Mouse (Mus musculus) hindbrain, embryonic 15.5 days (tissue): Measurements from ENCODE around the gene Rora. TPM values are rescaled to one million over a fixed set of nuclear protein-coding genes. Genes with fewer than 3 reads are reported as not detected.

Source experiments
- ATAC-seq: fragments of 200-750 bp; cut with Nextera tagmentation; 2 replicates; pipeline ENCODE4 v1.8.0; 2017; ENCODE audit warnings: low read depth, moderate number of reproducible peaks, moderate TSS enrichment; ENCODE audit not compliant: low FRiP score
- H3K27ac ChIP-seq: fragments of 300-500 bp; sonication (generic); replicated peaks from 2 replicates; pipeline ENCODE4 v1.5.1; 2015; ENCODE audit warnings: mild to moderate bottlenecking, inconsistent platforms
- H3K27me3 ChIP-seq: fragments of 300-500 bp; sonication (generic); 2 replicates; pipeline ENCODE4 v1.6.1; 2015; ENCODE audit warnings: control low read depth, inconsistent platforms
- H3K36me3 ChIP-seq: fragments of 300-500 bp; sonication (generic); 2 replicates; pipeline ENCODE4 v1.6.1; 2015; ENCODE audit warnings: control low read depth, inconsistent platforms
- H3K4me1 ChIP-seq: fragments of 300-500 bp; sonication (generic); replicated peaks from 2 replicates; pipeline ENCODE4 v1.6.1; 2015; ENCODE audit warnings: control low read depth, inconsistent platforms
- H3K4me2 ChIP-seq: fragments of 300-500 bp; sonication (generic); 2 replicates; pipeline ENCODE4 v1.6.1; 2015; ENCODE audit warnings: moderate library complexity, mild to moderate bottlenecking, inconsistent platforms
- H3K4me3 ChIP-seq: fragments of 300-500 bp; sonication (generic); 2 replicates; pipeline ENCODE4 v1.5.1; 2015; ENCODE audit warnings: mild to moderate bottlenecking, inconsistent platforms
- H3K9ac ChIP-seq: fragments of 300-500 bp; sonication (generic); 2 replicates; pipeline ENCODE4 v1.6.1; 2015; ENCODE audit warnings: inconsistent platforms
- H3K9me3 ChIP-seq: fragments of 300-500 bp; sonication (generic); 2 replicates; pipeline ENCODE4 v1.6.1; 2016; ENCODE audit warnings: control low read depth, inconsistent platforms
- WGBS: fragments of 180-500 bp; shearing (Covaris S2); methylation state at CpG from one replicate; pipeline ENCODE4 v1.1.7; 2015; 5-methylcytosine and 5-hydroxymethylcytosine counted together
- polyA plus RNA-seq: library from polyadenylated mRNA; unstranded; fragments of >200 nt; fragmentation: Nextera tagmentation; extraction: Ambion mirVana; gene quantifications from 2 replicates; pipeline ENCODE4 v1.2.1, GENCODE M21; 2015

Gene Rora
- polyA plus RNA-seq, 1 experiment from 2014 or later = 48.5 TPM

DNA sequence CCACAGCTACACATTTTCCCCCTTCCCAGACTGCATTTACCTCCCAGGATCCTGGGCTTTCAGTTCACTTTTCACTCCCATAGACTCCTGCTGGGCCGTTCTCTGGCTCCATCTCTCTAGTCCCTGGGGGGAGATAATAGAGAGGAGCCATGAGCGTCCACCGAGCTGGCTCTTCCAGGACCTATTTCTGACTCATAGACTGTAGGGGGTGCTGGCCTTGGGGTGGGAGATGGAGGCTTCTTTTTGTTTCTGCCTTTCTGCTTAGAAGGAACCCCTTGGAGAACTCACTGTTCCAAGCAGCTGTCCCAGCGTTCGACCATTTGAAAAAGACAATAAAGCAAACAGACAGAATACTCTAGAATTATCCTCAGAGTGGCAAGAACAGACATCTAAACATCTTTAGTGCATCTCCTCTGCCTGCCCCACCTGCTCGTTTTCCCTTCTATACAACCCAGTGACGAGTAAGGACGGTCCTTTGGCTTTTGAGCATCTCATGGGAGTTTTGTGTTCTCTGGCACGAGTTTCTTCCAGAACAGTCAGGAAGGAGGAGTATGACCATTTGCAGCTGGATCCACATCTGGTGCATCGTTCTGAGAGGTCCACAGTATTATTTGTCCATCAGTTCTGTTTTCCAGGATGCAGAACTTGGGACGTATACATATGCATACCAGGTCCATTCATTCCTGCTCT is 73.7 kb downstream of the Rora start:
- Histone ChIP-seq H3K36me3 (no peaks in the 10 kb centered on the region), H3K4me3 (no peak overlapping the region), H3K4me1 (no peaks in the 10 kb centered on the region), H3K27me3 (no peaks in the 10 kb centered on the region), H3K9ac (no peak overlapping the region), H3K9me3 (0 out of 2 replicates have a peak, but pooled peaks cover 3% of the 10 kb centered on the region), H3K27ac (no peak overlapping the region), H3K4me2 (no peak overlapping the region)
- 69% methylated on average over 11 of the region's 11 CpGs for WGBS
- ATAC-seq = no peak

GRCm38 (mm10) chr9:68731438-68731837 is 77.9 kb downstream of the Rora start:
- Histone ChIP-seq H3K27me3 (no peaks in the 10 kb centered on the region), H3K27ac (no peak overlapping the region), H3K9me3 (0 out of 2 replicates have a peak, but pooled peaks cover 5% of the 10 kb centered on the region), H3K4me2 (no peak overlapping the region), H3K9ac (no peak overlapping the region), H3K4me3 (no peak overlapping the region), H3K36me3 (no peaks in the 10 kb centered on the region), H3K4me1 (no peaks in the 10 kb centered on the region)
- WGBS = 32% methylated on average over 1 of the region's 1 CpGs
- ATAC-seq = no peak

DNA sequence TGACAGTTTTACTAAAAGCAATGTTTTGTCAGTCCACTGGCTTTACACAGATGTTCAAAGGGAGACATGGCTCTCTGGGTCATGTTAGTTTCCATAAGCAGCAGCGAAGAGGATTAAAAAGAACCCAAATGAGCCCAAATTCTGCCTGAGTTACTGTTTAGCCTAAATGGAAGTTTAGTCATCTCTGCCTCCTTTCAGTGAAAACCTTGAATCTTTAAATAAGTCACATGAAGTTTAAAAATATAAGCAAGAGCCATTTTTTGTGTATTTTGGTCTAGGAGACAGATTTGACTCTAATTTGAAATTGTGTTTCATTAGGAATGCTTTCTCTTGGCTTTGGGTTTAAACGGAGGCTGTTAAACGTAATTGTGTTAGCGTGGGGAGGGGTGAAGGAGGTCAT is 79.3 kb downstream of the Rora start:
- no peak for ATAC-seq
- Histone ChIP-seq H3K9ac (no peak overlapping the region), H3K27me3 (no peaks in the 10 kb centered on the region), H3K4me2 (no peak overlapping the region), H3K4me3 (no peak overlapping the region), H3K27ac (no peak overlapping the region), H3K9me3 (0 out of 2 replicates have a peak, but pooled peaks cover 5% of the 10 kb centered on the region), H3K4me1 (peaks cover 9% of the 10 kb centered on the region), H3K36me3 (no peaks in the 10 kb centered on the region)
- whole genome bisulfite sequencing = 68% methylated on average over 4 of the region's 4 CpGs

GRCm38 (mm10) chr9:68735886-68736285 is 82.3 kb downstream of the Rora start:
- Histone ChIP-seq H3K9ac (no peak overlapping the region), H3K9me3 (0 out of 2 replicates have a peak, but pooled peaks cover 5% of the 10 kb centered on the region), H3K27ac (no peak overlapping the region), H3K36me3 (no peaks in the 10 kb centered on the region), H3K4me2 (no peak overlapping the region), H3K27me3 (no peaks in the 10 kb centered on the region), H3K4me1 (peaks cover 9% of the 10 kb centered on the region), H3K4me3 (no peak overlapping the region)
- ATAC-seq = no peak
- 92% methylated on average over 5 of the region's 5 CpGs for whole genome bisulfite sequencing

DNA sequence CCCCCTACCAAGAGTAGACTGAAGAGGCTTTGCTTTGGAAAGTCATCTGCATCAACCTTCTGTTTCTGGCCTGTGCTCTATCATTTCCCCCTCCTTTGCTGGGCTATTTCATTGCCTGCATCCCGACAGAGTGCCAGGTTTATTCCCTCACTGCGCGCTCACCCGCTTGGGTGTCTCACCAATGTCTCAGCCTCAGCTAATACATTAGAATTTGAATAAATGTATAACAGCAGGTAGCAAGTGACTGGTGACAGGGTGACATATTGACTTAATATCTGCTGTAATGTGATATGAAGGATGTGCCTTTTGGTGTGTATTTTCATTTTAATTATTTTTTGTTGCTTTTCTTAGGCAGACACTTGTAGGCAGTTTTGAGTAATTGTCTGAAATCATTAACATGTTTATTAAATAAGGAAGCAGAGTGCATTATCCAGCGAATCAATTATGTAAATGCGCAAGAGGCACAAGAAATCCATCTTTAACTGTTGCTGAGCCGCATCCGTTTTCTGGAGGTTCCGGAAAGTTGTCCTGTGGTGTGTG is 83.7 kb downstream of the Rora start:
- Histone ChIP-seq H3K4me2 (no peak overlapping the region), H3K27ac (0 out of 2 replicates have a peak overlapping the region, but pooled peaks have one; percentile 54), H3K4me1 (peaks cover 9% of the 10 kb centered on the region), H3K9me3 (0 out of 2 replicates have a peak, but pooled peaks cover 3% of the 10 kb centered on the region), H3K36me3 (no peaks in the 10 kb centered on the region), H3K9ac (no peak overlapping the region), H3K4me3 (no peak overlapping the region), H3K27me3 (no peaks in the 10 kb centered on the region)
- 48% methylated on average over 9 of the region's 9 CpGs for whole genome bisulfite sequencing
- peak; percentile 54; the same call in 1 of the 2 replicates for ATAC-seq

- Histone ChIP-seq H3K4me1 (no peaks in the 10 kb centered on the region), H3K4me3 (no peak overlapping the region), H3K36me3 (no peaks in the 10 kb centered on the region), H3K9me3 (no peaks in the 10 kb centered on the region), H3K27me3 (no peaks in the 10 kb centered on the region), H3K27ac (no peak overlapping the region), H3K9ac (no peak overlapping the region), H3K4me2 (no peak overlapping the region)
- no peak for ATAC-seq
- 79% methylated on average over 11 of the region's 11 CpGs for WGBS
These were observed 92.5 kb downstream of the Rora start for GRCm38 (mm10) chr9:68745931-68746646.

DNA sequence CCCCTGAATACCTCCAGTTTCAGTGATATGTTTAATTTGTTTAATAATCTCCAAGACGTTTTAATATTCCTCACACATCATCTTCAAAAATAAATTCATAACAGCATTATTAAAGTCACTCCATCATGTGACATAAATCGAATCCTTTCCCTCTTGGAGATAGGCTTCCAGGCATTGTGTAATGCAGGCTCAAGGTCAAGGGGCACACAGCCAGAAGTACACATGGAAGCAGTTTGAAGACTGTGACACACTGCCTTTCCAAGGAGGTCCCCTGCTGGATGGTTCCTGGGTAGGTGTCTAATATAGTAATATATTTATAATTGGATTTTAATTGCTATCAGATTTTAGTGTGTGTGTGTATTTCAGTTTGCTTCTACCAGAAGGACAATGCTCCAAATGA is 103.4 kb downstream of the Rora start:
- H3K4me2 ChIP-seq = no peak overlapping the region
- 56% methylated on average over 2 of the region's 2 CpGs for WGBS

DNA sequence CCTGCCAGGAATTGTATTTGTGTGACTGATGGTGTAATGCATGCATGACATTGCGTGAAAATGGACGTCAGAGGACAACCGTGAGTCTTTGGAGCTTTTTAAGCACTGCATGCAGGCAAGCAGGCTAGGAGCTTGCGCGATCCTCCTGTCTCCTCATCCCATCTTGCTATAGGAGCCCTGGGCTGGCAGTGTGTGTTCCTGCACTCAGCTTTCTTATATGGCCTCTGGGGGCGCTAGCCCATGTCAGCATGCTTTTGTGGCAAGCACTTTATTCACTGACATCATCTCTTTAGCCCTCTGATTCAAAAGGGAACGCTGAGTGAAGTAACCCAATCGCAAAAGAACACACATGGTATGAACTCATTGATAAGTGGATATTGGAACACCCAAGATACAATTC is 105.7 kb downstream of the Rora start:
- no peak overlapping the region for H3K27ac ChIP-seq
- 75% methylated on average over 8 of the region's 8 CpGs for WGBS
- H3K4me1 ChIP-seq = peaks cover 35% of the 10 kb centered on the region
- no peak for ATAC-seq
- H3K4me3 ChIP-seq = no peak overlapping the region
- no peak overlapping the region for H3K4me2 ChIP-seq
- H3K27me3 ChIP-seq = no peaks in the 10 kb centered on the region
- no peaks in the 10 kb centered on the region for H3K36me3 ChIP-seq
- no peaks in the 10 kb centered on the region for H3K9me3 ChIP-seq
- no peak overlapping the region for H3K9ac ChIP-seq

More for the DNA sequence above, 103.4 kb downstream of the Rora start:
- Histone ChIP-seq H3K4me1 (peaks cover 34% of the 10 kb centered on the region), H3K9me3 (no peaks in the 10 kb centered on the region), H3K4me3 (no peak overlapping the region), H3K9ac (no peak overlapping the region), H3K27ac (no peak overlapping the region), H3K36me3 (no peaks in the 10 kb centered on the region), H3K27me3 (no peaks in the 10 kb centered on the region)
- no peak for ATAC-seq

GRCm38 (mm10) chr9:68760329-68760728 is 106.7 kb downstream of the Rora start:
- Histone ChIP-seq H3K9ac (no peak overlapping the region), H3K36me3 (no peaks in the 10 kb centered on the region), H3K27ac (no peak overlapping the region), H3K4me3 (no peak overlapping the region), H3K9me3 (no peaks in the 10 kb centered on the region), H3K4me1 (peaks cover 34% of the 10 kb centered on the region), H3K4me2 (no peak overlapping the region), H3K27me3 (no peaks in the 10 kb centered on the region)
- ATAC-seq = no peak
- 67% methylated on average over 4 of the region's 4 CpGs for WGBS

GRCm38 (mm10) chr9:68760876-68761275 is 107.3 kb downstream of the Rora start:
- 60% methylated on average over 3 of the region's 3 CpGs for WGBS

GRCm38 (mm10) chr9:68761672-68762071 is 108.1 kb downstream of the Rora start:
- Histone ChIP-seq H3K27me3 (no peaks in the 10 kb centered on the region), H3K9ac (no peak overlapping the region), H3K4me3 (no peak overlapping the region), H3K27ac (no peak overlapping the region), H3K9me3 (no peaks in the 10 kb centered on the region), H3K4me2 (no peak overlapping the region), H3K36me3 (no peaks in the 10 kb centered on the region), H3K4me1 (peaks cover 22% of the 10 kb centered on the region)
- ATAC-seq = no peak
- WGBS = 26% methylated on average over 7 of the region's 7 CpGs

More at GRCm38 (mm10) chr9:68760876-68761275, 107.3 kb downstream of the Rora start:
- Histone ChIP-seq H3K9ac (no peak overlapping the region), H3K27me3 (no peaks in the 10 kb centered on the region), H3K4me3 (no peak overlapping the region), H3K4me1 (peaks cover 30% of the 10 kb centered on the region), H3K4me2 (no peak overlapping the region), H3K27ac (no peak overlapping the region), H3K9me3 (no peaks in the 10 kb centered on the region), H3K36me3 (no peaks in the 10 kb centered on the region)
- ATAC-seq = no peak

DNA sequence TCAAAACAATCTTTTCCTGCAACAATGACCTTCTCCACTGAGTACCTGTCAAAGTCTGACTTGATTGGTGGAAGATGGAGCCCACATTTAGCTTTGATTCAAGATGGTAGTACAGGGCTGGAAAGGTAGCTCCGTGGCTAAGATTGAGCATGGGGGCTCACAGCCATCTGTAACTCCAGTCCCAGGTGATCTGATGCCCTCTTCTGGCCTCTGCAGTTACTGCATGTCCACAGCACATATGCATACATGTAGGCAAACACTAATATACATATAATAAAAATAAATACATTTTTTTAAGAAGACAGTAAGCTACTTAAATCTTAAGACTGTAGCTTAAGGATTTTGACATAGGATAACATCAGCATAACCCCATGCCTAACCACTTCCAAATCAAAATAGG is 112.0 kb downstream of the Rora start:
- peaks cover 25% of the 10 kb centered on the region for H3K4me1 ChIP-seq
- H3K9ac ChIP-seq = no peak overlapping the region
- no peaks in the 10 kb centered on the region for H3K36me3 ChIP-seq
- H3K9me3 ChIP-seq = no peaks in the 10 kb centered on the region
- H3K27me3 ChIP-seq = no peaks in the 10 kb centered on the region
- H3K27ac ChIP-seq = no peak overlapping the region
- no peak overlapping the region for H3K4me3 ChIP-seq
- no peak overlapping the region for H3K4me2 ChIP-seq
- ATAC-seq = no peak
- WGBS = 70% methylated on average over 1 of the region's 1 CpGs
